Mouse (Mus musculus): ENCODE results near the gene Agrp. TPM values are rescaled to one million over a fixed set of nuclear protein-coding genes. Genes with fewer than 3 reads are reported as not detected.

Agrp gene
- polyA plus RNA-seq, 1 experiment from 2014 or later, result 0.91 TPM

GRCm38 (mm10) chr8:105617451-105618278 is 19.5 kb downstream of the Agrp start:
- 91% methylated on average over 21 of the region's 21 CpGs for WGBS
- Histone ChIP-seq H3K4me1 (replicated peaks; ENCODE audit: control insufficient read depth, insufficient read depth, low read length) (peaks cover 26% of the 10 kb centered on the region), H3K4me3 (replicated peaks; ENCODE audit: low read length) (no peak overlapping the region), H3K27me3 (replicated peaks; ENCODE audit: control insufficient read depth, insufficient read depth, low read length) (peaks cover 6% of the 10 kb centered on the region; the same call in 1 of the 2 replicates), H3K27ac (ENCODE audit: low read length) (no peak overlapping the region), H3K9me3 (ENCODE audit: control insufficient read depth, low read length) (no peaks in the 10 kb centered on the region), H3K9ac (replicated peaks; ENCODE audit: low read depth, low read length) (no peak overlapping the region), H3K36me3 (ENCODE audit: control insufficient read depth, insufficient read depth) (peaks cover 33% of the 10 kb centered on the region), H3K4me2 (ENCODE audit: low read length) (no peak overlapping the region)
- ATAC-seq, result no peak

GRCm38 (mm10) chr8:105615942-105616341 is 21.3 kb downstream of the Agrp start:
- Histone ChIP-seq H3K36me3 (ENCODE audit: control insufficient read depth, insufficient read depth) (peaks cover 29% of the 10 kb centered on the region), H3K4me3 (replicated peaks; ENCODE audit: low read length) (no peak overlapping the region), H3K9ac (replicated peaks; ENCODE audit: low read depth, low read length) (no peak overlapping the region), H3K27me3 (replicated peaks; ENCODE audit: control insufficient read depth, insufficient read depth, low read length) (peaks cover 12% of the 10 kb centered on the region; the same call in 1 of the 2 replicates), H3K9me3 (ENCODE audit: control insufficient read depth, low read length) (no peaks in the 10 kb centered on the region), H3K27ac (ENCODE audit: low read length) (no peak overlapping the region), H3K4me2 (ENCODE audit: low read length) (no peak overlapping the region), H3K4me1 (replicated peaks; ENCODE audit: control insufficient read depth, insufficient read depth, low read length) (peaks cover 14% of the 10 kb centered on the region)
- ATAC-seq, result no peak
- 89% methylated on average over 9 of the region's 9 CpGs for WGBS

GRCm38 (mm10) chr8:105613830-105614511 is 23.2 kb downstream of the Agrp start:
- Histone ChIP-seq H3K4me2 (ENCODE audit: low read length) (peak overlapping the region; percentile 78), H3K4me3 (replicated peaks; ENCODE audit: low read length) (peak overlapping the region; percentile 43), H3K27me3 (replicated peaks; ENCODE audit: control insufficient read depth, insufficient read depth, low read length) (peaks cover 12% of the 10 kb centered on the region; the same call in 1 of the 2 replicates)

GRCm38 (mm10) chr8:105613037-105613436 is 24.2 kb downstream of the Agrp start:
- Histone ChIP-seq H3K4me1 (replicated peaks; ENCODE audit: control insufficient read depth, insufficient read depth, low read length) (peaks cover 14% of the 10 kb centered on the region), H3K27ac (ENCODE audit: low read length) (no peak overlapping the region), H3K9me3 (ENCODE audit: control insufficient read depth, low read length) (no peaks in the 10 kb centered on the region), H3K4me3 (replicated peaks; ENCODE audit: low read length) (peak overlapping the region; percentile 6; the same call in 1 of the 2 replicates), H3K4me2 (ENCODE audit: low read length) (no peak overlapping the region; the same call in 1 of the 2 replicates), H3K36me3 (ENCODE audit: control insufficient read depth, insufficient read depth) (peaks cover 20% of the 10 kb centered on the region), H3K27me3 (replicated peaks; ENCODE audit: control insufficient read depth, insufficient read depth, low read length) (peaks cover 12% of the 10 kb centered on the region; the same call in 1 of the 2 replicates), H3K9ac (replicated peaks; ENCODE audit: low read depth, low read length) (no peak overlapping the region)
- no peak for ATAC-seq
- WGBS, result 5% methylated on average over 20 of the region's 20 CpGs

More at GRCm38 (mm10) chr8:105613830-105614511, 23.2 kb downstream of the Agrp start:
- Histone ChIP-seq H3K9ac (replicated peaks; ENCODE audit: low read depth, low read length) (peak overlapping the region; percentile 56), H3K36me3 (ENCODE audit: control insufficient read depth, insufficient read depth) (peaks cover 22% of the 10 kb centered on the region), H3K4me1 (replicated peaks; ENCODE audit: control insufficient read depth, insufficient read depth, low read length) (peaks cover 14% of the 10 kb centered on the region), H3K9me3 (ENCODE audit: control insufficient read depth, low read length) (no peaks in the 10 kb centered on the region), H3K27ac (ENCODE audit: low read length) (no peak overlapping the region)
- under 1% methylated on average over 50 of the region's 50 CpGs for WGBS
- ATAC-seq, result peak; percentile 34

GRCm38 (mm10) chr8:105611836-105612235 is 25.4 kb downstream of the Agrp start:
- no peak for ATAC-seq
- Histone ChIP-seq H3K9ac (replicated peaks; ENCODE audit: low read depth, low read length) (no peak overlapping the region), H3K4me1 (replicated peaks; ENCODE audit: control insufficient read depth, insufficient read depth, low read length) (peaks cover 21% of the 10 kb centered on the region), H3K9me3 (ENCODE audit: control insufficient read depth, low read length) (no peaks in the 10 kb centered on the region), H3K27ac (ENCODE audit: low read length) (no peak overlapping the region), H3K4me2 (ENCODE audit: low read length) (no peak overlapping the region), H3K36me3 (ENCODE audit: control insufficient read depth, insufficient read depth) (peaks cover 10% of the 10 kb centered on the region), H3K4me3 (replicated peaks; ENCODE audit: low read length) (no peak overlapping the region), H3K27me3 (replicated peaks; ENCODE audit: control insufficient read depth, insufficient read depth, low read length) (peaks cover 12% of the 10 kb centered on the region; the same call in 1 of the 2 replicates)
- WGBS, result 83% methylated on average over 9 of the region's 9 CpGs

- no peak overlapping the region for H3K27ac ChIP-seq (ENCODE audit: low read length)
- H3K4me1 ChIP-seq (replicated peaks; ENCODE audit: control insufficient read depth, insufficient read depth, low read length), result peaks cover 33% of the 10 kb centered on the region
- H3K27me3 ChIP-seq (replicated peaks; ENCODE audit: control insufficient read depth, insufficient read depth, low read length), result peaks cover 12% of the 10 kb centered on the region; the same call in 1 of the 2 replicates
- no peaks in the 10 kb centered on the region for H3K36me3 ChIP-seq (ENCODE audit: control insufficient read depth, insufficient read depth)
- no peak overlapping the region for H3K4me3 ChIP-seq (replicated peaks; ENCODE audit: low read length)
- 82% methylated on average over 4 of the region's 4 CpGs for WGBS
- H3K4me2 ChIP-seq (ENCODE audit: low read length), result no peak overlapping the region
- H3K9ac ChIP-seq (replicated peaks; ENCODE audit: low read depth, low read length), result no peak overlapping the region
- ATAC-seq, result no peak
- H3K9me3 ChIP-seq (ENCODE audit: control insufficient read depth, low read length), result no peaks in the 10 kb centered on the region
These were observed 27.4 kb downstream of the Agrp start for GRCm38 (mm10) chr8:105609771-105610170.

- no peak overlapping the region for H3K27ac ChIP-seq (ENCODE audit: low read length)
- WGBS, result 83% methylated on average over 2 of the region's 2 CpGs
- no peak overlapping the region for H3K9ac ChIP-seq (replicated peaks; ENCODE audit: low read depth, low read length)
- H3K4me1 ChIP-seq (replicated peaks; ENCODE audit: control insufficient read depth, insufficient read depth, low read length), result peaks cover 36% of the 10 kb centered on the region
- peaks cover 12% of the 10 kb centered on the region; the same call in 1 of the 2 replicates for H3K27me3 ChIP-seq (replicated peaks; ENCODE audit: control insufficient read depth, insufficient read depth, low read length)
- H3K36me3 ChIP-seq (ENCODE audit: control insufficient read depth, insufficient read depth), result no peaks in the 10 kb centered on the region
- ATAC-seq, result no peak
- no peaks in the 10 kb centered on the region for H3K9me3 ChIP-seq (ENCODE audit: control insufficient read depth, low read length)
- H3K4me3 ChIP-seq (replicated peaks; ENCODE audit: low read length), result no peak overlapping the region
- H3K4me2 ChIP-seq (ENCODE audit: low read length), result no peak overlapping the region
These were observed 27.8 kb downstream of the Agrp start for GRCm38 (mm10) chr8:105609355-105609754.

- Histone ChIP-seq H3K36me3 (ENCODE audit: control insufficient read depth, insufficient read depth) (no peaks in the 10 kb centered on the region), H3K4me3 (replicated peaks; ENCODE audit: low read length) (no peak overlapping the region), H3K4me2 (ENCODE audit: low read length) (no peak overlapping the region), H3K4me1 (replicated peaks; ENCODE audit: control insufficient read depth, insufficient read depth, low read length) (peaks cover 21% of the 10 kb centered on the region), H3K27me3 (replicated peaks; ENCODE audit: control insufficient read depth, insufficient read depth, low read length) (peaks cover 6% of the 10 kb centered on the region; the same call in 1 of the 2 replicates), H3K27ac (ENCODE audit: low read length) (no peak overlapping the region), H3K9me3 (ENCODE audit: control insufficient read depth, low read length) (no peaks in the 10 kb centered on the region), H3K9ac (replicated peaks; ENCODE audit: low read depth, low read length) (no peak overlapping the region)
- no peak for ATAC-seq
- WGBS, result 31% methylated on average over 4 of the region's 4 CpGs
These were observed 29.5 kb downstream of the Agrp start for GRCm38 (mm10) chr8:105607684-105608083.

- peak overlapping the region; percentile 68 for H3K4me3 ChIP-seq (replicated peaks; ENCODE audit: low read length)
- H3K27me3 ChIP-seq (replicated peaks; ENCODE audit: control insufficient read depth, insufficient read depth, low read length), result peaks cover 3% of the 10 kb centered on the region; the same call in 1 of the 2 replicates
- H3K36me3 ChIP-seq (ENCODE audit: control insufficient read depth, insufficient read depth), result no peaks in the 10 kb centered on the region
- H3K27ac ChIP-seq (ENCODE audit: low read length), result 0 out of 2 replicates have a peak overlapping the region, but pooled peaks have one; percentile 20
- no peak for ATAC-seq
- H3K9ac ChIP-seq (replicated peaks; ENCODE audit: low read depth, low read length), result peak overlapping the region; percentile 73
- H3K4me2 ChIP-seq (ENCODE audit: low read length), result peak overlapping the region; percentile 97
- WGBS, result 5% methylated on average over 10 of the region's 10 CpGs
- peaks cover 21% of the 10 kb centered on the region for H3K4me1 ChIP-seq (replicated peaks; ENCODE audit: control insufficient read depth, insufficient read depth, low read length)
- H3K9me3 ChIP-seq (ENCODE audit: control insufficient read depth, low read length), result no peaks in the 10 kb centered on the region
These were observed 30.1 kb downstream of the Agrp start for GRCm38 (mm10) chr8:105607062-105607461.

Data from forebrain, embryonic 16.5 days (tissue).